Mouse (Mus musculus) gastrocnemius, postnatal 4 days (tissue): Measurements from ENCODE around the gene Clstn2. TPM values are rescaled to one million over a fixed set of nuclear protein-coding genes. Genes with fewer than 3 reads are reported as not detected.
A peak's percentile ranks its signal among the peaks of the same experiment; 100 is the strongest.

Experiments
- DNase-seq, 2 experiments: peaks; one replicate each; pipeline ENCODE4 v3.0.0; 2021 to 2022; ENCODE audit warnings: low spot score in 2 of 2, mixed read lengths in 2 of 2
- total RNA-seq, 2 experiments: library from RNA; stranded (reverse); gene quantifications; 2 replicates each; pipeline ENCODE4 v1.2.3; 2021

The Clstn2 gene
- total RNA-seq, 2 experiments from 2014 or later = 4.2 TPM

GRCm38 (mm10) chr9:97603729-97604128, 429.3 kb downstream of the Clstn2 start:
- no peak for DNase-seq

DNA sequence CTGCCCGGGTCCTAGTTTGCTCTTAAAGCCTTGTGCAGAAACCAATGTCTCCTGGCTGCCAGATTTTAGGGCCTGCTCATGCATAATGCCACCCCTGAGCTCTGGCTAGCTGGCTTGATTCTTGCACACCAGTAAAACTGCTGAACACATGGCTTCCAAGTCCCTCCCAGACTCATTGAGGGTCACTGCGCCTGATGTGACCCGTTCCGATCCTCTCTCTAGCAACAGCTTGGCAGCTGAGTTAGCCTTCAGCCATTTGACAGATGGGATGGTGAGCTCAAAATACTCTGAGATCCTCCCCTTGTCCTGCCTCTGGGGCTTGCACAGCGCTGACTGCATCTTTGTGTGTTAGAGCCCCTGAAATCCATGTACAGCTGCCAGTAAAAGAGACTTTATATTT, 430.5 kb downstream of the Clstn2 start:
- DNase-seq = no peak

GRCm38 (mm10) chr9:97599006-97599405, 434.0 kb downstream of the Clstn2 start:
- DNase-seq = no peak

GRCm38 (mm10) chr9:97590712-97591111, 442.3 kb downstream of the Clstn2 start:
- DNase-seq = no peak

DNA sequence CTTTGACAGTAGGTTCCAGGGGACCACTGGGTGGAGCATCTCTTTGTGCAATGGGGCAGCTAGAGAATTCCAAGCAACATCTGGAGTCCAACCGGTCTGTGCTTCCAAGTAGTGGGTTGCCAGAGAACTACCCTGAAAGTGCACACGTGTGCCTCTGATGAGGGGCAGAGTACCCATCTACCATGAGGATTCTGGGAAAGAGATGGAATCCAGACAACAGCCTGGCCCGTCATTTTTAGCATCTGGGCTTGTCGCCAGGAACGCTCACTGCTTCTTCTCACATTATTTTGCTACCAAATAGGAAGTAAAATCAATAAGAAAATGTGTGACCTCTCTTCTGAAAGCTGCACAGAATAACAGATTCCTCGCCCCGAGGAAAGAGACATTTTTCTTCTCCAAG, 462.1 kb downstream of the Clstn2 start:
- no peak for DNase-seq

DNA sequence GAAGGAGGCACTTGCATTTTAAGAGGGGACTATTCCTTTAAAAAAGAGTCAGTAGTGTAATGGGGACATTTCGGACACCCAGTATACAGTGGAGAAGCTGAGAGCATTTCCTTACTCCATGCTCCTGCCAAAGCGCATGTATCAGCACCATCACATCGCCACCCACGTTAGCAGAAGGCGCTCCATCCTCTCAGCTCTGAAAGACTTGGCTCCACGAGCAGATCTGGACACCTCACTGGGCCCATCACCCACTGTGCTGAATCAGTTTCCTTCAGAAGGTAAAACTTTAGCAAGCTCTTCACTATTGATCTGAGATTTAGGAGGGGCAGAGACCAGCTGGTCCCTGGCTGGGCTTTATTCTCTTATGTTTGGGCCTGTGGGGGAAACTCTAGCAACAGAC, 469.9 kb downstream of the Clstn2 start:
- DNase-seq = no peak

DNA sequence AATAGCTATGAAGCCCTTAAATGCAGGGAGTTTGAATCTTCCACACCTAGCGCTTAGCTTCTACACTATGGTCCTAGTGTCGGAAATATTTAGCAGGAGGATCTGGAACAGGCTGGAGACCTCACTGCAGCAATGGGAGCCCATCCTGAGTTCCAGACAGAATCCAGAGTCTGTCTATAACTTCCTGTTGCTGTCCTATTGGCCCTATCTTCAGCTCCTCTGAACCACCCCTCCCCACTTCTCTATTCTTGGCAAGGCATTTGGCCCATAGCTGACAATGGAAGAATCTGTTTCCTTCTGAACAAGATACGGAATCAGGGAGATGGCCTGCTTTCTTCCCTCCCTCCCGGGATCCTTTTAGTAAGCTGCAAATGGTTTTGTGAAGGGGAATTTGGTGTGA, 488.6 kb downstream of the Clstn2 start:
- DNase-seq = no peak

DNA sequence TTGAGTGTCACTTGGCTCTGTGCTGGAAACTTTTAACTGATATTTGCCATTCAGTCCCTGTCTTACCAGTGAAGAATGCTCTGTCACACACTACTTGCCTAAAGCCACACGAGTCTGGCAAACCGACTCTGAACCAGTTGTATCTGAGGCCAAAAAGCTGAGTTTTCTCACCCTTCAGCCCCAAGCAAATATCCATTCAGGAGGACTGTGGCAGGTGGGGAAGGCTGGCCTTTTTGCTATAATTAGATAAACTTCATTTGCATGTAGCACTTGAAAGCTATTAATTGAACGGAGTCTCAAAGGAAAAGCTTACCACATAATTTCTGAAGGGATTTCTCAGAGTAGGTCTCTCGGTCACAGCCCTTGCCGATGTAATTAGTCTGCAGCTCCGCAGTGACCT, 491.6 kb downstream of the Clstn2 start:
- no peak for DNase-seq

GRCm38 (mm10) chr9:97538075-97538779, 494.8 kb downstream of the Clstn2 start:
- DNase-seq = peak in 1 of 2 experiments; percentile 35

DNA sequence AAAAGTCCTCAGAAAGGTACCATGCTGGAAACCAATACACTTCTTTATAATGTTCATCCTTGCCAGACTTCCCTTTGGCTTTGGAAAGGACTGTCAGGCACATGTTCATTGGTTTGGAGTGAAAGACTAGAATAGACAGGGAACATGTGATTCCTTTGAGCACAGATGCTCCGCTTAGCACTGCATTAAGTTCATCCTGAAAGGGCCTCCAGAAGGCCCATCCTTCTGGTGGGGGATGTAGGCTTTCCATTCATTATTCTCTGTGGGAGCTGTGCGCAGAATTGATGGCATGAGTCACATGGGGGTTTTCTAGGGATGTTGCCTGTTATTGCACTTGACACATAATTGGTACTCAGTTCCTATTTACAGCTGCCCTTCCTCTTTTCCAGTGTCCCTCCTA, 498.8 kb downstream of the Clstn2 start:
- no peak for DNase-seq

- DNase-seq = no peak
These were observed 499.7 kb downstream of the Clstn2 start for GRCm38 (mm10) chr9:97533306-97533705.

GRCm38 (mm10) chr9:97532536-97532935, 500.4 kb downstream of the Clstn2 start:
- no peak for DNase-seq

DNA sequence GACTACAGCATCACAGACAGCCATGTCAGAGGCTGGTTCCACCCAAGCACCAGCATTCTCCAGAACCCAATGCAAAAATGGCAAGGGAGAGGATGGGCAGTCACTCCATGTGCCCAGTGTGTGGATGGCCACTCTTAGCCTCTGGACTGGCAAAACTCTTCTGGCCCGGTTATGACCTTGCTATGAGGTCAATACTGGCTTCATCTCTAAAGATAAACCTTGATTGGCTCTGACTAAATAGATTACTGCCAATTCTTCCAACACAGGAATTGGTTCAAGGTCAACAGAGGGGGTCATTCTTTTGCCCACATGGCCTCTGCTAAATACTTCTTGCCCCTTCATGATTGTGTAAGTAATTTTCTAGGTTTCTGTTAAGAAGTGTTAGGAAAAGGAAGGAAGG, 505.1 kb downstream of the Clstn2 start:
- no peak for DNase-seq

GRCm38 (mm10) chr9:97527276-97527675, 505.7 kb downstream of the Clstn2 start:
- DNase-seq = no peak

GRCm38 (mm10) chr9:97525563-97525962, 507.4 kb downstream of the Clstn2 start:
- DNase-seq = no peak

DNA sequence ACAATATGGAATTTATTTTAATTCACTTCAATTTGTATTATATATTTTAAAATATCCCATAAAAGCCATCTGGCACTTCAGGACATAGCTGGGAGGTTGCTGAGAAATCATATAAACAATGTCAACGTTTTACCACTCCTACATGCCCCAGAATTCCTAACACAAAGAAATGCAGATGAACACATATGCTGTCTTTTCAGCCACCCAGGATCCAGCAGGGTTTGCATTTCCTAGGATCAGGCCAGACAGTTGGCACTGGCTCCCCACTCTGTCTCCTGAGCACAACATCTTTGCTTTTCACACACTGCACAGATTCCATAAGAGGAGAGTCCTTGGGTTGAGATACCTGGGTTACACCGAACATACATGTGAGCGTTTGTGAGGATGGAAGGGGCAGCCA, 508.1 kb downstream of the Clstn2 start:
- DNase-seq = no peak

GRCm38 (mm10) chr9:97520771-97521170, 512.2 kb downstream of the Clstn2 start:
- no peak for DNase-seq

DNA sequence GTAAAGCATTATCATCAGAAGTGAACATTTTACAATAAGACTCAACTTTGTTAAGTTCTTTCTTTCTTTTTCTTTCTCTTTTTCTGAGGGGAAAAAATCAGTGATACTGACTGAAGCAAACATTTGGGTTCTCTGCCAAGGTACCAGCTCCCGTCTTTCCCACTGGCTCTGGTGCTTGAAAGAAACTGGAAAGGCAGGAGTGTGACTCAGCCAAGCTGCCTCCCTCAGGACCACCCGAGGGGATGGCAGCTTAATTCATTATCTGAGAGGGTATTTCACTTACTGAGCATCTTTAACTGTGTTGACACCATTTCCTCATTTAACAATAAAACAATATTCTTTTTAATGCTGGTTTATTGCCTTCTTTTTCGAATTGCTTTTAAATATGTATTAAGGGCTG, 516.0 kb downstream of the Clstn2 start:
- no peak for DNase-seq

DNA sequence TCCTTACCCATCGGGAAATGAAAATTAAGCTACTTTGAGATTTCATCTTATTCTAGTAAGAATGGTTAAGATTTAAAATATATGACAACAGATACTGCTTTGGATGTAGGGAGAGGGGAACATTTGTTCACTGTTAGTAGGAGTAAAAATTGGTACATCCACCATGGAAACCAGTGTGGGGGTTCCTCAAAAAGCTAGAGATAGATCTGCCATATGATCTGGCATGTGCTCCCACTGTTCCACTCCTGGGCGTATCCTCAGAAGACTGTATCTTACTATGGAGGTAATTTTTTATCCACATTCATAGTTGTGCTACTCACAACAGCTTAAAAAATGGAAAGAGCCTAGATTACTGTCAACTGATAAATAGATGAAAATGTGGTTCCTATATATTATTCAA, 518.3 kb downstream of the Clstn2 start:
- no peak for DNase-seq

DNA sequence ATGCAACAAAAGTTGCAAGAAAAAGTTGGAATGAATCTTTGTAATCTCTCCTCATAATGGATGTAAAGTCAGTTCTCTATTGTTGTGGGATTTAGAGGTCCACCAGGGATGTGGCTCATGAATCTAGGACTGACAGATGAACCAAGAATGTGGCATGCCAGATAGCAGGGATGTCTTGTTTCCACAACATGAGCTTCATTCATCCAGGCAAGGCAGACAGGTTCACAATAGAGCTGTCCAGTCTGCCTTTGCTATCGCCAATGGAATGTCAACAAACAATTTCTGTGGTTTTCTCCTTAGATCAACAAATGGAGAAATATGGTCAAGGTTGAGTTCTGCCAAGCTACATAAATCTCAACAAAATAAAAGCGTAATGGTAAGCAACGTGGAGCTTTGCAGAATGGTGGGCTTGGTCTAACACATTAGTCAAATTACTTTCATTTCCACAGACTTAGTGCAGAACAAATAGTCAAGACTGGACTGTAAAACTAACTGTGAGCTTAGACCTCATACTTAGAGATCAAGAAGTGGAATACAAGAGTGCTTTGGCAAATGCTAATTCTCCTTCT, 520.6 kb downstream of the Clstn2 start:
- DNase-seq = no peak

- DNase-seq = no peak
These were observed 531.6 kb downstream of the Clstn2 start for GRCm38 (mm10) chr9:97501416-97501815.

DNA sequence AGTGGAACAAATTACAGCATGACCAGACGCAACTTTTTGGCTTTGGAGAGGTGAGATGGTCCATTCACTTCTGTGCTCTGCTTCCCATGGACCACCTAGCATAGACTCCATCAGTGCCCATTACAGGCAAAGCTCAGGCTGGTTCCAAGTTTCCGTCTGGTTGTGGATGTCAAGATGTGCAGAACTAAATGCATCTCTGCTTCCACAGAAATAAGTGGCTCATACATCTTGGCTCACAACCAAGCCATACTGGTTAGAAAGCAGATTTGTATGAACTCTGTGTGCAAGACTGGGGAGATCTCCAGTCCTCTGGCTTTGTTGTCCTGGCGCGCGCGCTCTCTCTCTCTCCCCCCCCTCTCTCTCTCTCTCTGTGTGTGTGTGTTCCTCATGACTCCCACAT, 537.9 kb downstream of the Clstn2 start:
- no peak for DNase-seq

- no peak for DNase-seq
These were observed 541.4 kb downstream of the Clstn2 start for GRCm38 (mm10) chr9:97491626-97492025.
